Mouse (Mus musculus): Measurements from ENCODE around the gene Cfh. TPM values are rescaled to one million over a fixed set of nuclear protein-coding genes. Genes with fewer than 3 reads are reported as not detected.

Cfh gene
- polyA plus RNA-seq (2012; rRNA removed; ENCODE audit: low replicate concordance) = 0.02 and 0.19 TPM in 2 replicates

GRCm38 (mm10) chr1:140183664-140184063 is at the start of gene Cfh:
Gene Cfh (minus strand): TSS chr1:140183764.

Other genes with a start within 250 kb of the Cfh start
- 0.02 TPM in 1 of 2 replicates, not detected in the other for gene Kcnt2, start 62.4 kb upstream of the Cfh start, polyA plus RNA-seq (2012; rRNA removed; ENCODE audit: low replicate concordance)